Mouse (Mus musculus) olfactory bulb, adult 2 months (tissue): ENCODE results near the gene Slc25a34. TPM values are rescaled to one million over a fixed set of nuclear protein-coding genes. Genes with fewer than 3 reads are reported as not detected.

ENCODE experiments used
- H3K27ac ChIP-seq: fragments of 200-500 bp; 2 replicates; pipeline ENCODE4 v1.5.1; 2012; ENCODE audit warnings: low read depth, low read length; ENCODE audit not compliant: insufficient read depth
- H3K4me1 ChIP-seq: fragments of 200-500 bp; 2 replicates; pipeline ENCODE4 v1.6.1; 2012; ENCODE audit warnings: low read length; ENCODE audit not compliant: control insufficient read depth, insufficient read depth
- H3K4me3 ChIP-seq: fragments of 200-500 bp; 2 replicates; pipeline ENCODE4 v1.5.1; 2012; ENCODE audit warnings: mild to moderate bottlenecking, low read depth, low read length, moderate library complexity; ENCODE audit not compliant: insufficient read depth
- CTCF ChIP-seq: fragments of 200-500 bp; IDR thresholded peaks from 2 replicates; pipeline ENCODE4 v1.5.1; 2012; ENCODE audit warnings: low read depth, mild to moderate bottlenecking, low read length, moderate library complexity; ENCODE audit not compliant: insufficient read depth
- POLR2A ChIP-seq: fragments of 200-500 bp; IDR thresholded peaks from 2 replicates; pipeline ENCODE4 v1.6.1; 2012; ENCODE audit warnings: mild to moderate bottlenecking, low read depth, low read length, moderate library complexity; ENCODE audit not compliant: insufficient read depth
- WGBS: fragments of 180-500 bp; shearing (Covaris S2); methylation state at CpG from one replicate; pipeline ENCODE4 v1.1.7; 2018; 5-methylcytosine and 5-hydroxymethylcytosine counted together
- polyA plus RNA-seq: library from polyadenylated mRNA; stranded (reverse); fragments of >200 nt; gene quantifications from 2 replicates; pipeline ENCODE4 v1.2.4, GENCODE M21; 2012; ENCODE audit warnings: low replicate concordance; ENCODE audit not compliant: missing spikeins, insufficient read depth, insufficient read length

Gene Slc25a34
- polyA plus RNA-seq, 1 experiment, result not detected

- peaks cover under 1% of the 10 kb centered on the region for H3K4me1 ChIP-seq
- WGBS, result 83% methylated on average over 6 of the region's 6 CpGs
- TF ChIP-seq POLR2A, result no peak
- no peak for TF ChIP-seq CTCF
- H3K27ac ChIP-seq, result no peak overlapping the region
- H3K4me3 ChIP-seq, result no peak overlapping the region
Measured at GRCm38 (mm10) chr4:141570004-141570403, 53.6 kb downstream of the Slc25a34 start.

- H3K4me1 ChIP-seq, result no peaks in the 10 kb centered on the region; the same call in none of the 2 replicates
- H3K27ac ChIP-seq, result no peak overlapping the region
- TF ChIP-seq CTCF, result no peak
- no peak for TF ChIP-seq POLR2A
- H3K4me3 ChIP-seq, result no peak overlapping the region
- 90% methylated on average over 5 of the region's 5 CpGs for WGBS
Measured at GRCm38 (mm10) chr4:141568966-141569365, 54.7 kb downstream of the Slc25a34 start.

Other genes with a start within 250 kb of the Slc25a34 start
- gene Clcnka, start 225.1 kb downstream of the Slc25a34 start, polyA plus RNA-seq, result not detected in 2 replicates
- not detected in 2 replicates for gene Clcnkb, start 207.8 kb downstream of the Slc25a34 start, polyA plus RNA-seq
- gene Hspb7, start 203.0 kb downstream of the Slc25a34 start, polyA plus RNA-seq, result not detected in 2 replicates
- gene Srarp, start 187.7 kb downstream of the Slc25a34 start, polyA plus RNA-seq, result not detected in 2 replicates
- not detected in 2 replicates for gene Zbtb17, start 179.2 kb downstream of the Slc25a34 start, polyA plus RNA-seq
- 41.7 TPM in 1 of 2 replicates, not detected in the other for gene Spen, start 85.2 kb downstream of the Slc25a34 start, polyA plus RNA-seq
- gene Fblim1, start 17.7 kb downstream of the Slc25a34 start, polyA plus RNA-seq, result not detected in 2 replicates
- gene Tmem82, start 5.2 kb downstream of the Slc25a34 start, polyA plus RNA-seq, result not detected in 2 replicates
- not detected in 2 replicates for gene Plekhm2, start 41.1 kb upstream of the Slc25a34 start, polyA plus RNA-seq
- gene Rsc1a1, start 61.8 kb upstream of the Slc25a34 start, polyA plus RNA-seq, result not detected in 2 replicates
- 31.7 TPM in 1 of 2 replicates, not detected in the other for gene Ddi2, start 99.6 kb upstream of the Slc25a34 start, polyA plus RNA-seq
- gene Agmat, start 122.9 kb upstream of the Slc25a34 start, polyA plus RNA-seq, result not detected in 2 replicates
- gene Dnajc16, start 167.1 kb upstream of the Slc25a34 start, polyA plus RNA-seq, result not detected in 2 replicates
- not detected in 2 replicates for gene Casp9, start 169.8 kb upstream of the Slc25a34 start, polyA plus RNA-seq
- not detected in 2 replicates for gene Cela2a, start 202.3 kb upstream of the Slc25a34 start, polyA plus RNA-seq
- gene Ctrc, start 222.5 kb upstream of the Slc25a34 start, polyA plus RNA-seq, result not detected in 2 replicates